Mouse (Mus musculus) embryonic facial prominence, embryonic 12.5 days (tissue): ENCODE measurements around the gene Gm26938. TPM values are rescaled to one million over a fixed set of nuclear protein-coding genes. Genes with fewer than 3 reads are reported as not detected.

Source experiments
- ATAC-seq: fragments of 200-750 bp; cut with Nextera tagmentation; 2 replicates; pipeline ENCODE4 v1.8.0; 2017; ENCODE audit not compliant: insufficient number of reproducible peaks, insufficient read depth, low FRiP score, low TSS enrichment
- H3K27ac ChIP-seq: fragments of 300-500 bp; sonication (generic); 2 replicates; pipeline ENCODE4 v1.5.1; 2016; ENCODE audit warnings: mild to moderate bottlenecking
- H3K27me3 ChIP-seq: fragments of 300-500 bp; sonication (generic); 2 replicates; pipeline ENCODE4 v1.6.1; 2016; ENCODE audit warnings: mild to moderate bottlenecking, moderate library complexity
- H3K36me3 ChIP-seq: fragments of 300-500 bp; sonication (generic); 2 replicates; pipeline ENCODE4 v1.6.1; 2016; ENCODE audit warnings: mild to moderate bottlenecking
- H3K4me1 ChIP-seq: fragments of 300-500 bp; sonication (generic); 2 replicates; pipeline ENCODE4 v1.6.1; 2016
- H3K4me2 ChIP-seq: fragments of 300-500 bp; sonication (generic); replicated peaks from 2 replicates; pipeline ENCODE4 v1.6.1; 2016; ENCODE audit warnings: mild to moderate bottlenecking, moderate library complexity
- H3K4me3 ChIP-seq: fragments of 300-500 bp; sonication (generic); 2 replicates; pipeline ENCODE4 v1.5.1; 2016; ENCODE audit warnings: mild to moderate bottlenecking
- H3K9ac ChIP-seq: fragments of 300-500 bp; sonication (generic); 2 replicates; pipeline ENCODE4 v1.6.1; 2016; ENCODE audit warnings: mild to moderate bottlenecking, moderate library complexity
- H3K9me3 ChIP-seq: fragments of 300-500 bp; sonication (generic); 2 replicates; pipeline ENCODE4 v1.6.1; 2016; ENCODE audit warnings: mild to moderate bottlenecking, moderate library complexity
- WGBS: fragments of 180-500 bp; shearing (Covaris S2); methylation state at CpG from one replicate; pipeline ENCODE4 v1.1.7; 2016; 5-methylcytosine and 5-hydroxymethylcytosine counted together
- polyA plus RNA-seq: library from polyadenylated mRNA; unstranded; fragments of >200 nt; fragmentation: Nextera tagmentation; extraction: Ambion mirVana; gene quantifications from 2 replicates; pipeline ENCODE4 v1.2.1, GENCODE M21; 2016

The Gm26938 gene
- polyA plus RNA-seq, 1 experiment from 2014 or later: not detected

DNA sequence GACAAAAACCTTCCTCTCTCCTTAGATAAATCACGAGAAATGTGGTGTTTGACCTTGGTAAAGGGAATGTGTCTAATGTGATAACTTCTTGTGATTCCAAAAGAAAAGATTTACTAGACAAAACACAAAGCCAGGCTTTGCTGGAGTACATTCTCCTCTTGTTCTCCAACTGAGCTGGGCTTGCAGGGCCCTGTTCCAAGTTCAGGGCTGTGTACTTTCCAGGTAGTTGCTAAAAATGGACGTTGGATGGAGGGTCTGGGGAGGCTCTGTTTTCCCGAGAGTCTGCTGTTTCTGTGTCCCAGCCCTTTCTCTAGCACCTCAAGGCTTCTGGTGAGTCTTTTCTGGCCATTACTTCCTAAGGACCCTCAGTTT lies 33.3 kb downstream of the Gm26938 start:
- Histone ChIP-seq H3K27me3 (peaks cover 3% of the 10 kb centered on the region; the same call in 1 of the 2 replicates), H3K9ac (no peak overlapping the region), H3K36me3 (no peaks in the 10 kb centered on the region), H3K4me1 (peaks cover 31% of the 10 kb centered on the region), H3K9me3 (no peaks in the 10 kb centered on the region), H3K27ac (no peak overlapping the region), H3K4me3 (no peak overlapping the region), H3K4me2 (no peak overlapping the region)
- WGBS: 59% methylated on average over 3 of the region's 3 CpGs
- no peak for ATAC-seq

DNA sequence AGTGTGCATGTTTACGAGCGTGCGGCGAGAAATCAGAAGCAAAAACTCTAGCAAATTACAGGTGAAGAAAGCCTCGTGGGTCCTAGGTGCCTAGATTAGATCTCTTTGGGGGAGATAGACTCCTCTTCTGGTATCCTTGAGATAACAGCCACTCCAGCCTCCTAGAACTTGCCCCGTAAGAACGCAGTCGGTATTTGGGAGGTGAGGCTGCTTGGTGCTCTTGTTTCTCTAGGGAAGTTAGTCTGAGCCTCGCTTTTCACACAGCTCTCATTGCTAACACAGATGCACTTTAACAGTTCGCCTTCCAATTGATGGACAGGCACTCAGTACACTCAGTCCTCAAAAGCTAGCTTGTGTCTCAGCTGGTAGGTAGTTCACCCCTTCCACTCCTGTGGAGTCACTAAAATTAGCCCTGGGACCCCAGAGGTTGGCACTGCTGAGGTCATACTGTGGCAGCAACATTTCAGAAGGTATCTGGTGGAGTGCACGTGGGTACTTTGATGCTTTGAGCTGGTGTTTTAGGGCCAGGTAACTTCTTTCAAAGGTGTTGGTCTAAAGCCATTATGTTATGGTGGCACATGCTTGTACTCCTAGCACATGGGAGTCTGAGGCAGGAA lies 33.9 kb downstream of the Gm26938 start:
- peaks cover 24% of the 10 kb centered on the region for H3K4me1 ChIP-seq
- no peak for ATAC-seq

DNA sequence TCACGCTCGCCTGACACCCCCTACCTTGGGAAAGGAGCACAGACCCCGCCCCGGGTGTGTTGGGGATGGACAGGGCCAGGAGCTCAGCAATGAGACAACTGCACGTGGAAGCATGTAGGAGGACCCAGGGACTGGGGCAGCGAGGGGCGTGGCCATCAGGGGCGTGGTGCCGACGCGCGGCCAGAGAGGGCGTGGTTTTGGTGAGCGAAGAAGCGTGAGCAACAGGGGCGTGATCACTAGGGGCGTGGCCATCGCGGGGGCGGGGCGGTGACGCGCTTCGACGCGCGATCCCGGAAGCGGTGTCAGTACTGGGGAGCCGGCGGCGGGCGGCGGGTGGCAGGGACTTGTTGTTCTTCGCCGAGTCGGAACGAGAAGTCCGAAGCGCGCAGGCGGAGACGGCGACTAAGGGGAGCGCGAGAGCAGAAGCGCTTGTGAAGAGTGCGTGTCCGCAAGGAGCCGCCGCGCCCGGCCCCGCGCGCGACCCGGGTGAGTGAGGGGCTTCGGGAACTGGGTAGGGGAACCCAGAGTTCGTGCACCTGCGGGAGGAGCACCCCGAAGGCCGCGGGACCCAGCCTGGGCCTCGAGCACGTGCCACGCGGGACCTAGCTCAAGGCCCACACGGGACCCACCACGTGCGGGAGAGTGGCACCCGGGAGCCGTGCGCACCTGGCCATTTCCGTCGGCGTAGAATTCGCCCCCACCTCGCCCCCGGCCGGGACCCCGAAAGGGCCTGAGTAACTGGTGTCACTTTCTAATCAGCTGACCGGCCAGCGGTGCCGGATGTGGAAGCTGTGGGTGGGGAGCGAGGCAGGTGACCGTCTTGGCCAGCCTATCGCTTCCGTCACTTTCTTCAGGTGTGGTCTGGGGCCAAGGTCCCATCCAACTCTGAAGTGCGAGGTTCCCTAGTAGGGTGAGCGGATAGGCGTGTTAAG lies 34.7 kb downstream of the Gm26938 start, which contains the start of gene Mafk:
TSS of gene Mafk (plus strand) at position 287 of the 932 bp plus-strand sequence.
- H3K9ac ChIP-seq: peak within 1 kb of the TSS; percentile 63
- peaks cover 3% of the 10 kb centered on the region; the same call in 1 of the 2 replicates for H3K27me3 ChIP-seq
- H3K4me1 ChIP-seq: peaks cover 17% of the 10 kb centered on the region; the same call in 1 of the 2 replicates
- H3K4me2 ChIP-seq: peak within 1 kb of the TSS; percentile 97
- peak within 1 kb of the TSS; percentile 72 for H3K4me3 ChIP-seq
- 0 out of 2 replicates have a peak within 1 kb of the TSS, but pooled peaks have one; percentile 8 for H3K27ac ChIP-seq
- WGBS: under 1% methylated on average over 90 of the region's 92 CpGs
- no peaks in the 10 kb centered on the region for H3K9me3 ChIP-seq
- peak; percentile 87 for ATAC-seq
- H3K36me3 ChIP-seq: no peaks in the 10 kb centered on the region

More for the DNA sequence above, 33.9 kb downstream of the Gm26938 start:
- peaks cover 3% of the 10 kb centered on the region; the same call in 1 of the 2 replicates for H3K27me3 ChIP-seq
- no peaks in the 10 kb centered on the region for H3K36me3 ChIP-seq
- 0 out of 2 replicates have a peak overlapping the region, but pooled peaks have one; percentile 8 for H3K27ac ChIP-seq
- 21% methylated on average over 11 of the region's 11 CpGs for WGBS
- H3K9me3 ChIP-seq: no peaks in the 10 kb centered on the region
- H3K4me2 ChIP-seq: peak overlapping the region; percentile 97
- peak overlapping the region; percentile 63 for H3K9ac ChIP-seq
- peak overlapping the region; percentile 72 for H3K4me3 ChIP-seq

DNA sequence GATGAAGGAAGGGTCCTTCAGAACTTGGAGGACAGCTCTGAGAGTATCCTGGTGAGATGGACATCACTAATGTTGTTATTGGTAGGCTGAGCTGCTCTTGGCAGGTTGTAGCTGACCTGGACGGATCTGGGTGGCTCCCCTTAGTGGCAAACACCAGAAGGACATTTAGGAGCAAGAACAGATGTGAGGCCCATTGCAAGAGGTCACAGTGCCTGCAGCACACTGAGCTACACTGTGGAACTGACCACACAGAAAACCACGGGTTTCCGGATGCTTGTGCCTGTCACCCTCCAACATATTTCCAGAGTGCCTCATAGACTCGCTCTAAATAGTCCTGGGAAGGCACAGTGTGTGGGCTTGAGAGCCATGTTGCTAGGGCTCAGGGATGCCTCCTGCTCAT lies 36.7 kb downstream of the Gm26938 start:
- ATAC-seq: no peak
- Histone ChIP-seq H3K4me1 (peaks cover 10% of the 10 kb centered on the region; the same call in 1 of the 2 replicates), H3K4me3 (no peak overlapping the region), H3K36me3 (no peaks in the 10 kb centered on the region), H3K9ac (no peak overlapping the region), H3K9me3 (no peaks in the 10 kb centered on the region), H3K4me2 (no peak overlapping the region), H3K27me3 (peaks cover 3% of the 10 kb centered on the region; the same call in 1 of the 2 replicates), H3K27ac (no peak overlapping the region)
- WGBS: 51% methylated on average over 4 of the region's 4 CpGs

- H3K36me3 ChIP-seq: no peaks in the 10 kb centered on the region
- H3K27ac ChIP-seq: no peak overlapping the region
- no peaks in the 10 kb centered on the region for H3K4me1 ChIP-seq
- ATAC-seq: no peak
- H3K9me3 ChIP-seq: no peaks in the 10 kb centered on the region
- no peak overlapping the region for H3K4me2 ChIP-seq
- 86% methylated on average over 8 of the region's 8 CpGs for WGBS
- no peak overlapping the region for H3K4me3 ChIP-seq
- no peak overlapping the region for H3K9ac ChIP-seq
- H3K27me3 ChIP-seq: no peaks in the 10 kb centered on the region
Observed at GRCm38 (mm10) chr5:139781406-139781805, 44.8 kb downstream of the Gm26938 start.

GRCm38 (mm10) chr5:139776966-139777365 lies 49.2 kb downstream of the Gm26938 start:
- no peak for ATAC-seq

GRCm38 (mm10) chr5:139775216-139775926 lies 50.8 kb downstream of the Gm26938 start, which contains the start of gene Ints1:
TSS of gene Ints1 (minus strand) at chr5:139775674.
- WGBS: under 1% methylated on average over 55 of the region's 55 CpGs
- Histone ChIP-seq H3K4me3 (peak within 1 kb of the TSS; percentile 100), H3K4me2 (peak within 1 kb of the TSS; percentile 93), H3K9me3 (no peaks in the 10 kb centered on the region), H3K27me3 (no peaks in the 10 kb centered on the region), H3K36me3 (peaks cover 38% of the 10 kb centered on the region), H3K27ac (peak within 1 kb of the TSS; percentile 52; the same call in 1 of the 2 replicates), H3K4me1 (peaks cover 7% of the 10 kb centered on the region), H3K9ac (peak within 1 kb of the TSS; percentile 90)
- ATAC-seq: peak; percentile 80

More at GRCm38 (mm10) chr5:139776966-139777365, 49.2 kb downstream of the Gm26938 start:
- Histone ChIP-seq H3K36me3 (peaks cover 22% of the 10 kb centered on the region), H3K4me1 (peaks cover 7% of the 10 kb centered on the region), H3K27ac (no peak overlapping the region), H3K4me2 (no peak overlapping the region), H3K9me3 (no peaks in the 10 kb centered on the region), H3K27me3 (no peaks in the 10 kb centered on the region), H3K4me3 (no peak overlapping the region), H3K9ac (no peak overlapping the region)
- WGBS: 92% methylated on average over 5 of the region's 5 CpGs

- H3K27ac ChIP-seq: no peak overlapping the region
- H3K4me2 ChIP-seq: no peak overlapping the region
- no peaks in the 10 kb centered on the region for H3K4me1 ChIP-seq
- H3K9ac ChIP-seq: no peak overlapping the region
- no peaks in the 10 kb centered on the region for H3K9me3 ChIP-seq
- no peak overlapping the region for H3K4me3 ChIP-seq
- no peaks in the 10 kb centered on the region for H3K27me3 ChIP-seq
- no peak for ATAC-seq
- peaks cover 100% of the 10 kb centered on the region for H3K36me3 ChIP-seq
- WGBS: 95% methylated on average over 8 of the region's 8 CpGs
Observed at GRCm38 (mm10) chr5:139768216-139768615, 58.0 kb downstream of the Gm26938 start.

GRCm38 (mm10) chr5:139764296-139764695 lies 61.9 kb downstream of the Gm26938 start:
- Histone ChIP-seq H3K27ac (no peak overlapping the region), H3K9me3 (no peaks in the 10 kb centered on the region), H3K4me1 (no peaks in the 10 kb centered on the region), H3K36me3 (peaks cover 100% of the 10 kb centered on the region), H3K27me3 (no peaks in the 10 kb centered on the region), H3K4me2 (no peak overlapping the region), H3K4me3 (no peak overlapping the region), H3K9ac (no peak overlapping the region)
- 73% methylated on average over 11 of the region's 11 CpGs for WGBS
- ATAC-seq: no peak

DNA sequence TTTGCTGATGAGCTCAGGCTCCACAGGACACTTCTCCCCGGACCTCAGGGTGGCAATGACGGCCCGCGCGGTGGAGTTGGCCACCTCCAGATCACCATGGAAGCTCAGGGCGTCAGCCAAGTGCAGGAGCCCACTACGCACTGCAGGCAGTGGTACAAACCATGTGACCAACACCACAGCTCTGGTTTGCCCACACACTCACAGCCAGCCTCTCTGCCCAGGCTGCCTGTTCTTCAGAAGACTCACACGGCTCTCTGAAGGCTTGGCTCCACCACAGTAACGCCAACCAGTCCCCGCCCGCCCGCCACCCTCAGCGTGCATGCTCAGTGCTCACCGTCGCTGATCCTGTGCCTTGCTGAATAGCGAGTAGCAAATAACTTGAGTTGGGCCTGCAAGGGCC lies 68.1 kb downstream of the Gm26938 start:
- ATAC-seq: no peak
- H3K4me1 ChIP-seq: no peaks in the 10 kb centered on the region

More for the DNA sequence above, 68.1 kb downstream of the Gm26938 start:
- H3K9me3 ChIP-seq: no peaks in the 10 kb centered on the region
- H3K27me3 ChIP-seq: no peaks in the 10 kb centered on the region
- H3K4me3 ChIP-seq: no peak overlapping the region
- H3K4me2 ChIP-seq: no peak overlapping the region
- peaks cover 100% of the 10 kb centered on the region for H3K36me3 ChIP-seq
- WGBS: 86% methylated on average over 16 of the region's 16 CpGs
- H3K9ac ChIP-seq: no peak overlapping the region
- H3K27ac ChIP-seq: no peak overlapping the region
